Mouse (Mus musculus): Measurements from ENCODE around the gene Pirb. TPM values are rescaled to one million over a fixed set of nuclear protein-coding genes. Genes with fewer than 3 reads are reported as not detected.

Pirb gene
- polyA plus RNA-seq, 1 experiment from 2014 or later: 0.21 TPM

Other genes with a start within 250 kb of the Pirb start
- gene Tarm1, start 217.8 kb downstream of the Pirb start, polyA plus RNA-seq (2016; fragmentation: Nextera tagmentation; extraction: Ambion mirVana): not detected in 2 replicates
- 0.13 TPM in 1 of 2 replicates, not detected in the other for gene Oscar, start 104.2 kb downstream of the Pirb start, polyA plus RNA-seq (2016; fragmentation: Nextera tagmentation; extraction: Ambion mirVana)
- 365 and 398 TPM in 2 replicates for gene Ndufa3, start 103.0 kb downstream of the Pirb start, polyA plus RNA-seq (2016; fragmentation: Nextera tagmentation; extraction: Ambion mirVana)
- gene Tfpt, start 90.5 kb downstream of the Pirb start, polyA plus RNA-seq (2016; fragmentation: Nextera tagmentation; extraction: Ambion mirVana): 31.0 and 33.0 TPM in 2 replicates
- gene Prpf31, start 90.4 kb downstream of the Pirb start, polyA plus RNA-seq (2016; fragmentation: Nextera tagmentation; extraction: Ambion mirVana): 179 and 183 TPM in 2 replicates
- 85.6 and 88.0 TPM in 2 replicates for gene Cnot3, start 75.1 kb downstream of the Pirb start, polyA plus RNA-seq (2016; fragmentation: Nextera tagmentation; extraction: Ambion mirVana)
- gene Leng1, start 54.6 kb downstream of the Pirb start, polyA plus RNA-seq (2016; fragmentation: Nextera tagmentation; extraction: Ambion mirVana): 15.8 and 17.8 TPM in 2 replicates
- gene Tmc4, start 42.8 kb downstream of the Pirb start, polyA plus RNA-seq (2016; fragmentation: Nextera tagmentation; extraction: Ambion mirVana): 5.7 and 6.8 TPM in 2 replicates
- 301 and 306 TPM in 2 replicates for gene Tsen34, start 27.5 kb downstream of the Pirb start, polyA plus RNA-seq (2016; fragmentation: Nextera tagmentation; extraction: Ambion mirVana)
- 39.3 and 40.4 TPM in 2 replicates for gene Mboat7, start 26.9 kb downstream of the Pirb start, polyA plus RNA-seq (2016; fragmentation: Nextera tagmentation; extraction: Ambion mirVana)
- 1,397 and 1,414 TPM in 2 replicates for gene Rps9, start 16.4 kb downstream of the Pirb start, polyA plus RNA-seq (2016; fragmentation: Nextera tagmentation; extraction: Ambion mirVana)
- not detected in 2 replicates for gene Gm15448, start 105.3 kb upstream of the Pirb start, polyA plus RNA-seq (2016; fragmentation: Nextera tagmentation; extraction: Ambion mirVana)
- 0.06 and 0.12 TPM in 2 replicates for gene Pira2, start 124.7 kb upstream of the Pirb start, polyA plus RNA-seq (2016; fragmentation: Nextera tagmentation; extraction: Ambion mirVana)
- not detected in 2 replicates for gene Gm14548, start 177.7 kb upstream of the Pirb start, polyA plus RNA-seq (2016; fragmentation: Nextera tagmentation; extraction: Ambion mirVana)
- gene Lilra6, start 195.1 kb upstream of the Pirb start, polyA plus RNA-seq (2016; fragmentation: Nextera tagmentation; extraction: Ambion mirVana): 0.08 TPM in 1 of 2 replicates, not detected in the other

Measured in embryonic facial prominence, embryonic 10.5 days (tissue).